Mouse (Mus musculus) embryonic fibroblast, embryonic 13.5 days (primary cell): ENCODE measurements around the gene Snrnp35.

ENCODE experiments used
- CTCF ChIP-seq: IDR thresholded peaks from 2 replicates; pipeline ENCODE4 v1.5.1; 2011; ENCODE audit warnings: mild to moderate bottlenecking, control low read depth, low read length, moderate library complexity, borderline replicate concordance; ENCODE audit not compliant: insufficient read depth
- POLR2A ChIP-seq: IDR thresholded peaks from 2 replicates; pipeline ENCODE4 v1.6.1; 2011; ENCODE audit warnings: low read depth, mild to moderate bottlenecking, control low read depth, low read length, moderate library complexity

GRCm38 (mm10) chr5:124483655-124484396 lies 892 bp downstream of the Snrnp35 start:
- TF ChIP-seq POLR2A (no peak; the same call in 1 of the 2 replicates), CTCF (no peak)
